Mouse (Mus musculus) limb, embryonic 15.5 days (tissue): ENCODE results near the gene Spdye4b. TPM values are rescaled to one million over a fixed set of nuclear protein-coding genes. Genes with fewer than 3 reads are reported as not detected.
A peak's percentile ranks its signal among the peaks of the same experiment; 100 is the strongest.

Experiments used
- ATAC-seq: fragments of 200-750 bp; cut with Nextera tagmentation; 2 replicates; pipeline ENCODE4 v1.8.0; 2017; ENCODE audit warnings: low read depth, moderate TSS enrichment; ENCODE audit not compliant: insufficient number of reproducible peaks, low FRiP score, low TSS enrichment
- H3K27ac ChIP-seq: fragments of 300-500 bp; sonication (generic); 2 replicates; pipeline ENCODE4 v1.5.1; 2015; ENCODE audit warnings: moderate library complexity, mild to moderate bottlenecking, inconsistent platforms
- H3K27me3 ChIP-seq: fragments of 300-500 bp; sonication (generic); 2 replicates; pipeline ENCODE4 v1.6.1; 2015; ENCODE audit warnings: inconsistent platforms
- H3K36me3 ChIP-seq: fragments of 300-500 bp; sonication (generic); 2 replicates; pipeline ENCODE4 v1.6.1; 2015; ENCODE audit warnings: inconsistent platforms
- H3K4me1 ChIP-seq: fragments of 300-500 bp; sonication (generic); 2 replicates; pipeline ENCODE4 v1.6.1; 2015; ENCODE audit warnings: inconsistent platforms
- H3K4me2 ChIP-seq: fragments of 300-500 bp; sonication (generic); 2 replicates; pipeline ENCODE4 v1.6.1; 2015; ENCODE audit warnings: mild to moderate bottlenecking, inconsistent platforms
- H3K4me3 ChIP-seq: fragments of 300-500 bp; sonication (generic); 2 replicates; pipeline ENCODE4 v1.5.1; 2015; ENCODE audit warnings: mild to moderate bottlenecking, inconsistent platforms
- H3K9ac ChIP-seq: fragments of 300-500 bp; sonication (generic); 2 replicates; pipeline ENCODE4 v1.6.1; 2015; ENCODE audit warnings: inconsistent platforms
- H3K9me3 ChIP-seq: fragments of 300-500 bp; sonication (generic); 2 replicates; pipeline ENCODE4 v1.6.1; 2016; ENCODE audit warnings: inconsistent platforms
- WGBS: fragments of 180-500 bp; shearing (Covaris S2); methylation state at CpG from one replicate; pipeline ENCODE4 v1.1.7; 2015; 5-methylcytosine and 5-hydroxymethylcytosine counted together
- microRNA-seq: library from miRNA; unstranded; fragments of <30 nt; microRNA quantifications from one replicate; pipeline ENCODE4, GENCODE M21; 2016
- polyA plus RNA-seq: library from polyadenylated mRNA; unstranded; fragments of >200 nt; fragmentation: Nextera tagmentation; extraction: Ambion mirVana; gene quantifications from 2 replicates; pipeline ENCODE4 v1.2.1, GENCODE M21; 2015

The Spdye4b gene
- polyA plus RNA-seq, 1 experiment from 2014 or later = not detected

- Histone ChIP-seq H3K4me1 (no peaks in the 10 kb centered on the region), H3K9me3 (no peaks in the 10 kb centered on the region), H3K27me3 (no peaks in the 10 kb centered on the region), H3K4me3 (no peak overlapping the region), H3K27ac (no peak overlapping the region), H3K4me2 (no peak overlapping the region), H3K9ac (no peak overlapping the region), H3K36me3 (no peaks in the 10 kb centered on the region)
- no peak for ATAC-seq
- 52% methylated on average over 1 of the region's 1 CpGs for WGBS
Observed at GRCm38 (mm10) chr5:143222287-143222686, 41.5 kb downstream of the Spdye4b start.

- no peak within 1 kb of the TSS for H3K4me2 ChIP-seq
- H3K4me3 ChIP-seq = no peak within 1 kb of the TSS
- H3K27me3 ChIP-seq = no peaks in the 10 kb centered on the region
- WGBS = 80% methylated on average over 3 of the region's 3 CpGs
- no peak within 1 kb of the TSS for H3K9ac ChIP-seq
- H3K27ac ChIP-seq = no peak within 1 kb of the TSS
- H3K4me1 ChIP-seq = no peaks in the 10 kb centered on the region
- H3K9me3 ChIP-seq = no peaks in the 10 kb centered on the region
- no peak for ATAC-seq
- H3K36me3 ChIP-seq = no peaks in the 10 kb centered on the region
Observed at GRCm38 (mm10) chr5:143226790-143227189, 46.0 kb downstream of the Spdye4b start, which contains the start of gene Spdye4a. Spdye4a (minus strand) TSS chr5:143226890.

GRCm38 (mm10) chr5:143235028-143235693 lies 54.3 kb downstream of the Spdye4b start, which contains the start of gene Zfp12:
Zfp12 (plus strand) TSS chr5:143235163.
- H3K36me3 ChIP-seq = peaks cover 27% of the 10 kb centered on the region
- peak; percentile 95 for ATAC-seq
- H3K4me3 ChIP-seq = peak within 1 kb of the TSS; percentile 91
- under 1% methylated on average over 58 of the region's 58 CpGs for WGBS
- H3K9ac ChIP-seq = peak within 1 kb of the TSS; percentile 96
- H3K4me2 ChIP-seq = peak within 1 kb of the TSS; percentile 82
- H3K9me3 ChIP-seq = no peaks in the 10 kb centered on the region
- peak within 1 kb of the TSS; percentile 99 for H3K27ac ChIP-seq
- peaks cover 10% of the 10 kb centered on the region for H3K4me1 ChIP-seq
- no peaks in the 10 kb centered on the region for H3K27me3 ChIP-seq

GRCm38 (mm10) chr5:143236036-143236435 lies 55.2 kb downstream of the Spdye4b start:
- Histone ChIP-seq H3K4me2 (peak overlapping the region; percentile 82), H3K4me3 (peak overlapping the region; percentile 91), H3K9me3 (no peaks in the 10 kb centered on the region), H3K27ac (no peak overlapping the region; the same call in 1 of the 2 replicates), H3K4me1 (peaks cover 10% of the 10 kb centered on the region), H3K9ac (peak overlapping the region; percentile 96; the same call in 1 of the 2 replicates), H3K36me3 (peaks cover 36% of the 10 kb centered on the region), H3K27me3 (no peaks in the 10 kb centered on the region)
- 37% methylated on average over 9 of the region's 9 CpGs for WGBS
- ATAC-seq = no peak

GRCm38 (mm10) chr5:143244926-143245325 lies 64.1 kb downstream of the Spdye4b start:
- no peaks in the 10 kb centered on the region for H3K27me3 ChIP-seq
- no peak overlapping the region for H3K4me2 ChIP-seq
- peaks cover 89% of the 10 kb centered on the region for H3K36me3 ChIP-seq
- 96% methylated on average over 26 of the region's 26 CpGs for whole genome bisulfite sequencing
- H3K9me3 ChIP-seq = no peaks in the 10 kb centered on the region
- no peak overlapping the region for H3K9ac ChIP-seq
- ATAC-seq = no peak
- no peak overlapping the region for H3K4me3 ChIP-seq
- H3K4me1 ChIP-seq = no peaks in the 10 kb centered on the region
- H3K27ac ChIP-seq = no peak overlapping the region

- Histone ChIP-seq H3K9me3 (no peaks in the 10 kb centered on the region), H3K4me2 (no peak overlapping the region), H3K9ac (no peak overlapping the region), H3K27ac (no peak overlapping the region), H3K27me3 (peaks cover 63% of the 10 kb centered on the region), H3K4me1 (peaks cover 21% of the 10 kb centered on the region), H3K4me3 (no peak overlapping the region), H3K36me3 (peaks cover 61% of the 10 kb centered on the region)
- ATAC-seq = no peak
- WGBS = 61% methylated on average over 6 of the region's 6 CpGs
Observed at GRCm38 (mm10) chr5:143252039-143252438, 71.2 kb downstream of the Spdye4b start.

GRCm38 (mm10) chr5:143252791-143253185 lies 72.0 kb downstream of the Spdye4b start:
- H3K4me3 ChIP-seq = peak overlapping the region; percentile 42; the same call in 1 of the 2 replicates
- peaks cover 21% of the 10 kb centered on the region for H3K4me1 ChIP-seq
- 34% methylated on average over 18 of the region's 18 CpGs for WGBS
- H3K9me3 ChIP-seq = no peaks in the 10 kb centered on the region
- H3K4me2 ChIP-seq = peak overlapping the region; percentile 73
- ATAC-seq = no peak
- peaks cover 71% of the 10 kb centered on the region for H3K27me3 ChIP-seq
- no peak overlapping the region for H3K27ac ChIP-seq
- H3K36me3 ChIP-seq = peaks cover 57% of the 10 kb centered on the region
- H3K9ac ChIP-seq = no peak overlapping the region

- peaks cover 74% of the 10 kb centered on the region for H3K27me3 ChIP-seq
- 5% methylated on average over 103 of the region's 103 CpGs for WGBS
- H3K36me3 ChIP-seq = peaks cover 51% of the 10 kb centered on the region
- no peaks in the 10 kb centered on the region for H3K9me3 ChIP-seq
- no peak overlapping the region for H3K9ac ChIP-seq
- peak overlapping the region; percentile 73 for H3K4me2 ChIP-seq
- H3K4me3 ChIP-seq = peak overlapping the region; percentile 42
- H3K27ac ChIP-seq = no peak overlapping the region
- ATAC-seq = no peak
- H3K4me1 ChIP-seq = peaks cover 21% of the 10 kb centered on the region
Observed at GRCm38 (mm10) chr5:143253186-143253880, 72.5 kb downstream of the Spdye4b start.

- peaks cover 78% of the 10 kb centered on the region for H3K27me3 ChIP-seq
- no peaks in the 10 kb centered on the region for H3K9me3 ChIP-seq
- peak overlapping the region; percentile 73 for H3K4me2 ChIP-seq
- H3K4me1 ChIP-seq = peaks cover 21% of the 10 kb centered on the region
- H3K36me3 ChIP-seq = peaks cover 46% of the 10 kb centered on the region
- H3K4me3 ChIP-seq = peak overlapping the region; percentile 42
- 7% methylated on average over 71 of the region's 81 CpGs for WGBS
- no peak overlapping the region for H3K9ac ChIP-seq
- H3K27ac ChIP-seq = no peak overlapping the region
- no peak for ATAC-seq
Observed at GRCm38 (mm10) chr5:143253881-143254486, 73.2 kb downstream of the Spdye4b start.

Small RNAs within 50 kb of the gene (microRNA-seq; reads per million reads assigned to microRNA genes)
- gene Gm44405 = not detected

Other genes starting within 250 kb of the Spdye4b start
- gene Fscn1, start 220.7 kb upstream of the Spdye4b start, polyA plus RNA-seq = 308 and 341 TPM in 2 replicates
- gene Rnf216, start 68.0 kb upstream of the Spdye4b start, polyA plus RNA-seq = 40.4 and 41.8 TPM in 2 replicates
- gene Olfr718-ps1, start 33.4 kb upstream of the Spdye4b start, polyA plus RNA-seq = not detected in 2 replicates
- gene Rbak, start 242 bp upstream of the Spdye4b start, polyA plus RNA-seq = 13.4 and 14.8 TPM in 2 replicates
- gene Spdye4a, start 45.9 kb downstream of the Spdye4b start, polyA plus RNA-seq = not detected in 2 replicates
- 14.8 and 17.0 TPM in 2 replicates for gene Zfp12, start 54.1 kb downstream of the Spdye4b start, polyA plus RNA-seq
- 3.1 and 3.6 TPM in 2 replicates for gene Zfp316, start 89.0 kb downstream of the Spdye4b start, polyA plus RNA-seq
- gene Zfp853, start 112.6 kb downstream of the Spdye4b start, polyA plus RNA-seq = 0.10 and 0.18 TPM in 2 replicates
- gene E130309D02Rik, start 134.3 kb downstream of the Spdye4b start, polyA plus RNA-seq = 28.5 and 33.2 TPM in 2 replicates
- 72.3 and 78.7 TPM in 2 replicates for gene Zdhhc4, start 148.2 kb downstream of the Spdye4b start, polyA plus RNA-seq
- 0.68 and 1.1 TPM in 2 replicates for gene Grid2ip, start 176.3 kb downstream of the Spdye4b start, polyA plus RNA-seq
- gene Kdelr2, start 222.8 kb downstream of the Spdye4b start, polyA plus RNA-seq = 492 and 501 TPM in 2 replicates